Mouse (Mus musculus) lung, postnatal 0 days (tissue): ENCODE data around the gene Frem2.

Experiments used
- CTCF ChIP-seq: IDR thresholded peaks from 2 replicates; pipeline ENCODE4 v1.5.1; 2016; ENCODE audit warnings: antibody characterized with exemption, mild to moderate bottlenecking
- EP300 ChIP-seq: IDR thresholded peaks from 2 replicates; pipeline ENCODE4 v1.6.1; 2016; ENCODE audit warnings: antibody characterized with exemption, mild to moderate bottlenecking, control low read depth

DNA sequence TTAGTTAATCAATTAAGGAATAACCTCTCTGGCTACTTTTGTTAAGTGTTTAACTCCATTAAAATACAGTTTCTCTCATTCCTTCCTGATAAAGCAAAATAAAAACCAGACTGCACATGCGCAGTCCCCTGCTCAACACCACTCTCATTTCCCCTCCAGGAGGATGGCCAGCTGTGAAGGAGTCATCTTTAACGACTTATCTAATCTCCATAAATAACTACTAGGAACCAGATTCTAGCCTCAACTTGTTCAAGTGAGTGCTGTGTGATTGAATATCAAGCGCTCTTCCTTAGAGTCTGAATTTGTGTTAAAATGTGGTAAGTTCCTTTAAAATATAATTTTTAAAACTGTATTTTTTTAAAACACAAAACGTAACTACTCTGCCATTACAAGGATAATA is 7.7 kb downstream of the Frem2 start:
- no peak for TF ChIP-seq CTCF
- TF ChIP-seq EP300 = no peak
